Mouse (Mus musculus): Measurements from ENCODE around the gene Map3k11. TPM values are rescaled to one million over a fixed set of nuclear protein-coding genes. Genes with fewer than 3 reads are reported as not detected.

Gene Map3k11
- total RNA-seq, 2 experiments from 2014 or later, result 20.2 to 20.4 TPM

DNA sequence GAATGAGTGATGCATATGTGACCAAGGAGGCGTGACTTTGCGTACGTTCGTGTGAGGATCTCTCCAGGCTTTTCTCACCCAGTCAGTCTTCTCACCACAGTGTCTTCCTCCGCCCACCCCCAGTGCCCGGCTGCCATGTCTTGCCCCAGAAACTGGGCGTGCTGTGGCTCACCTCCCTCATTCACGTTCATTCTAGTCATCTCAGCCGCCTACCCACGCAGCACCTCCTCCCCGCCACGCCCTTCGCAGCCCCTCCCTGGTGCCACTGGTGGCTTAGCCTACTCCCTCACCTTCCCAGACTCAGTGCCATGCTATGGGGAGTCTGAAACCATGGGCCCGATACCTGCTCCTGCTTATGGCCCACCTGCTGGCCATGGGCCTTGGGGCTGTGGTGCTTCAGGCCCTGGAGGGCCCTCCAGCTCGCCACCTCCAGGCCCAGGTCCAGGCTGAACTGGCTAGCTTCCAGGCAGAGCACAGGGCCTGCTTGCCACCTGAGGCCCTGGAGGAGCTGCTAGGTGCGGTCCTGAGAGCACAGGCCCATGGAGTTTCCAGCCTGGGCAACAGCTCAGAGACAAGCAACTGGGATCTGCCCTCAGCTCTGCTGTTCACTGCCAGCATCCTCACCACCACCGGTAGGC is 15.7 kb downstream of the Map3k11 start, which contains the start of gene Kcnk7:
Gene Kcnk7 (plus strand): TSS at position 205 of the 638 bp plus-strand sequence.
- TF ChIP-seq CTCF (conservative IDR thresholded peaks at IDR 0.05), result no peak
- DNase-seq (ENCODE audit: low spot score in 2 of 2), result no peak
- Histone ChIP-seq H3K27ac (no peak within 1 kb of the TSS), H3K4me3 (no peak within 1 kb of the TSS)

- DNase-seq (ENCODE audit: low spot score in 2 of 2), result no peak
- H3K27ac ChIP-seq, result no peak overlapping the region
- H3K4me3 ChIP-seq, result no peak overlapping the region
- TF ChIP-seq CTCF (conservative IDR thresholded peaks at IDR 0.05), result no peak
Observed at GRCm38 (mm10) chr19:5704801-5705571, 16.4 kb downstream of the Map3k11 start.

- DNase-seq (ENCODE audit: low spot score in 2 of 2), result no peak
- TF ChIP-seq CTCF (conservative IDR thresholded peaks at IDR 0.05), result no peak
- Histone ChIP-seq H3K27ac (no peak overlapping the region), H3K4me3 (no peak overlapping the region)
Observed at GRCm38 (mm10) chr19:5710068-5710467, 21.5 kb downstream of the Map3k11 start.

DNA sequence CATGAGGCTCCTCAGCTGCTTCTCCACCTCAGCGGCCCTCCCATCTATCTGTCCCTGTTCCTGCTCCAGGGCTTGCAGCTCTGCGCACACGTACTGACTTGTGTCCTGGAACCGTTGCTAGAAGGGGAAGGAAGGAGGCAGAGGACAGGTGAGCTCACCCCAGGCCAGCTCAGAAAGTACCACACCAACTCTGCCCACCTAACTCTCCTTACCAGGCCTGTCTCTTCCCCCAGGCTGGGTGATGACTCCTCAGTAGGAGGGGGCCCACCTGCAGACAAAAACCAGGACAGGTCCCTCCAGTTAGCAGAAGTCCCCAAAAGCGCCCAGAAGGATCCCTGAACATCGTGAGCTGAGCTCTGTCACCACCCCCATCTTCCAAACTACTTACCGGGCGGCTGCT is 22.0 kb downstream of the Map3k11 start:
- no peak overlapping the region for H3K4me3 ChIP-seq
- DNase-seq (ENCODE audit: low spot score in 2 of 2), result no peak
- TF ChIP-seq CTCF (conservative IDR thresholded peaks at IDR 0.05), result no peak
- no peak overlapping the region for H3K27ac ChIP-seq

DNA sequence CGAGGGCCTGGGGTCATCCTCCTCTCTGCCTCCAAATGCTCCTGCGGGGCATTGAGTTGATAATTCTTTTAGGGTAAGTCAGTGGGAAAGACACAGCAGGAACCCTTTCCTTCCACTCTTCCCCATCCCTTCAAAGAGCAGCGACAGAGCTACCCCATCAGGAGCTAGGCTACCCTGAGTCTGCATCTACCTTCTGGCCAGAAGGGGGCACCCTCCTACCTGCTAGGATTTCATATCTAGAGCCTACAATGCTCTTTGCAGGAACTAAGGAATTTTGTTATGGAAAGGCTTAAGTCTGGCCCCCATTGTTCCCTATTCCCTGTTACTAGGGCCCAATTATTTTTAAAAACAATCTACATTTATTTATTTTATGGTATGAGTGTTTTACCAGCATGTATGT is 22.7 kb downstream of the Map3k11 start:
- peak; percentile 77 for DNase-seq (ENCODE audit: low spot score in 2 of 2)
- Histone ChIP-seq H3K27ac (no peak overlapping the region), H3K4me3 (no peak overlapping the region)
- peak; percentile 92 for TF ChIP-seq CTCF (conservative IDR thresholded peaks at IDR 0.05)

- H3K27ac ChIP-seq, result no peak overlapping the region
- no peak for DNase-seq (ENCODE audit: low spot score in 2 of 2)
- no peak for TF ChIP-seq CTCF (conservative IDR thresholded peaks at IDR 0.05)
- H3K4me3 ChIP-seq, result no peak overlapping the region
Observed at GRCm38 (mm10) chr19:5711907-5712460, 23.4 kb downstream of the Map3k11 start.

- Histone ChIP-seq H3K27ac (peak overlapping the region; percentile 57; the same call in 1 of the 2 replicates), H3K4me3 (no peak overlapping the region; the same call in 1 of the 2 replicates)
- TF ChIP-seq CTCF (conservative IDR thresholded peaks at IDR 0.05), result no peak
- DNase-seq (ENCODE audit: low spot score in 2 of 2), result no peak
Observed at GRCm38 (mm10) chr19:5713255-5713654, 24.7 kb downstream of the Map3k11 start.

DNA sequence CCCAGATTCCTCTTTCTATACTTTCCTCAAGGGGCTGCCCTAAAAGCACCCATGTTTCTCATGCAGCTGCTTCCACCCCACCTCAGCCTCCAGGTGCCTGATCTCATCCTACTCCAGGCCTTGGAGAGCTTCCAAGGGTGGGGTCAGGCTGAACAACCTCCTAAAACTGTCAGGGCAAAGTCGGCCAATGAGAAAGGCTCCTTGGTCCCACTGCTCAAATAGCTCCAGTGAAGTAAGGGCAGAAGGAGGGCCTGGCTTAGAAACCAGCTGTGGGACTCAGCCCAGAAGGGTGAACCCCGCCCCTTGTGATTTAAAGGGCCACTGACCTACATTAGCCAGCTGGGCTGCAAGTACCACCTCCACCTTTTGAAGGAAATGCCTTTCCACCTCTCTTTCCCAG is 25.2 kb downstream of the Map3k11 start:
- peak overlapping the region; percentile 57; the same call in 1 of the 2 replicates for H3K27ac ChIP-seq
- DNase-seq (ENCODE audit: low spot score in 2 of 2), result no peak
- H3K4me3 ChIP-seq, result peak overlapping the region; percentile 10; the same call in 1 of the 2 replicates
- TF ChIP-seq CTCF (conservative IDR thresholded peaks at IDR 0.05), result no peak

DNA sequence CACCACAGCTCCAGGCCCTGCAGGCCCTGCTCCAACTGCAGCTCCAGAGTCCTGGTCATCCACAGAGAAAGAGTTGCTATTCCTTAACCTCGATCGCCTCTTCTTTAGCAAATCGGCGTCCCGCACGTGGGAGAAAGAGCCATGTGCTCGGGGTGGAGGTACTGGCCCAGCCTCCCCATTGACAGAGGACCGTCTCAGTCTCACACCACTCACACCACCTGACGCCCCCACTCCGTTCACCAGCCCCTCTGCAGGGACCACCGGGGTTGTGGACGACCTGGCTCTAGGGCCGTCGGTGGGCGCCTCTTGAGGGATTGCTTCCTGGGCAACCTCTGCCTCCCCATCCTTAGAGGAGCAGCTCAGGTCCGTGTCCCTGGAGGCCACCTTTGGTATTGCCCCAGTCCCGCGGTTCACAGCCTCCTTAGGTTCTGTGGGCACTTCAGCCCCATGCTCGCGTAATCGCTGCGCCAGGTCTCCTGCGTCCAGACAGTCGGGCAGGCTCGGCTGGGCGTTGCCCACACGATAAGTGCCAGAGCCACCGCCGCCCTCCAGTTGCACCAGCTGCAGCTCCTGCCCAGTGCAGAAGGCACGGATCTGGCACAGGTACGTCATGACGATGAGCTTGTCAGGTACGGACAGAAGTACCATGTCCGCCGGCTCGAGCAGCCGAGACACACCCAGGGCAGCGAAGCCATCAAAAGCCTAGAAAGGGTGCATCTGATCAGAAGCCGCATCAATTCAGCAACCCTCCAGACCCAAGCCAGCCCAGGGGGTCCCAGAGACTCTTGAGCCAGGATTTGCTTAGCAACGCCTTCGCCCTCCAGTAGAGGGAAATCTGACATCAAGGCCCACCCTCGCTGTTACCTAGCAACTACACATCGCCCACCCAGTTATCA is 27.5 kb downstream of the Map3k11 start:
- peak; percentile 52 for TF ChIP-seq CTCF (conservative IDR thresholded peaks at IDR 0.05)
- H3K27ac ChIP-seq, result peak overlapping the region; percentile 85
- H3K4me3 ChIP-seq, result peak overlapping the region; percentile 55
- DNase-seq (ENCODE audit: low spot score in 2 of 2), result no peak

- no peak for TF ChIP-seq CTCF (conservative IDR thresholded peaks at IDR 0.05)
- no peak for DNase-seq (ENCODE audit: low spot score in 2 of 2)
- Histone ChIP-seq H3K4me3 (peak overlapping the region; percentile 55; the same call in 1 of the 2 replicates), H3K27ac (peak overlapping the region; percentile 85)
Observed at GRCm38 (mm10) chr19:5716955-5717354, 28.4 kb downstream of the Map3k11 start.

GRCm38 (mm10) chr19:5721233-5721632 is 32.7 kb downstream of the Map3k11 start:
- TF ChIP-seq CTCF (conservative IDR thresholded peaks at IDR 0.05), result no peak
- DNase-seq (ENCODE audit: low spot score in 2 of 2), result no peak
- no peak overlapping the region for H3K4me3 ChIP-seq
- H3K27ac ChIP-seq, result no peak overlapping the region

DNA sequence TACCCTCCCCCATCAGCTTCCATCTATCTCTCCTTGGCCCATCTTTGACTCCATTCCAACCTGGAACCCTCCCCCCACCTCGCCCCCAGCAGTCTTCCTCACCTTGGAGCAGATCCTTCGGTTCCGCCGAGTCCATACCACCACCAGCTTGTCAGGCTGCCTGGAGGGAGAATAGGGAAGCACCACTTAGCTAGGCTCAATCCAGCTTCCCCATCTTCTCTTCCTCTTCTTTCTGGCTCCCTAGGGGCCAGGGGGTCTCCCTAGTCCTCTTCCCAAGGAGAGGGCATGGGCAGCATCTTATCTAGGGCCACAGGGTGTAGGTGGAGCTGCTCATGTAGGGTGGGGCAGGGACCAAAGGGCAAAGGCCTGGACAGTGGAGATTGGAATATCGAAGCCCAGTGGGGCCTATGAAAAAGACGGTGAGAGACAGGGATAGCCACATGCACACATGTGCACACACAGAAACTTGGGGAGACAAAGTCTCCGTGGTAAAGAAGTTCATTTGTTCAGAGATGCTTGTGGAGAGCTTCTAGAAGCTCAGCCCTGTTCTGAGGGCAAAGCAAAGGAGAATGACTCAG is 34.4 kb downstream of the Map3k11 start:
- DNase-seq (ENCODE audit: low spot score in 2 of 2), result no peak
- H3K27ac ChIP-seq, result no peak overlapping the region
- TF ChIP-seq CTCF (conservative IDR thresholded peaks at IDR 0.05), result no peak
- H3K4me3 ChIP-seq, result no peak overlapping the region
